Mouse (Mus musculus): ENCODE results near the gene Ttc23. TPM values are rescaled to one million over a fixed set of nuclear protein-coding genes. Genes with fewer than 3 reads are reported as not detected.
A peak's percentile ranks its signal among the peaks of the same experiment; 100 is the strongest.

The Ttc23 gene
- polyA plus RNA-seq, 1 experiment from 2014 or later = 33.0 TPM

DNA sequence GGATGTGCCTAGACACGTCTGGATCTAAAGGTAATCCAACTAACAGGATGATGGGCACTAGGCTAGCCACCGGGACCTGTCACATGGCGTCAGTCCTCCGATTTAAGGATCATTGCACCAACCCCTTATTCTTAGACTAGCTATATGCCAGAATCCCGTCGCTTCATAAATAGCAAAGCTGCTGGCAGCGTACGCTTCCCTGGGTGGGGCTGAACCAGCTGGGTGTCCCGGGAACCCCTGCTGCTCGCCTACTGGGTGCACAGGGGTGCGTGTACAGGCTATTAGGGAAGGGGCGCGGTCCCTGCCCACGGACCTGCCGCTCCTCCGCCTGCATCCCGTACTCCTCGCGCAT, 111.3 kb downstream of the Ttc23 start:
- Histone ChIP-seq H3K4me1 (peaks cover 13% of the 10 kb centered on the region), H3K27me3 (replicated peaks) (peaks cover 10% of the 10 kb centered on the region; the same call in 1 of the 2 replicates), H3K4me3 (replicated peaks) (peak overlapping the region; percentile 62), H3K4me2 (peak overlapping the region; percentile 100), H3K36me3 (no peaks in the 10 kb centered on the region), H3K9ac (peak overlapping the region; percentile 33), H3K27ac (0 out of 2 replicates have a peak overlapping the region, but pooled peaks have one; percentile 71), H3K9me3 (no peaks in the 10 kb centered on the region)
- under 1% methylated on average over 19 of the region's 19 CpGs for WGBS
- no peak for ATAC-seq (ENCODE audit: insufficient read depth, low FRiP score, low read depth)

DNA sequence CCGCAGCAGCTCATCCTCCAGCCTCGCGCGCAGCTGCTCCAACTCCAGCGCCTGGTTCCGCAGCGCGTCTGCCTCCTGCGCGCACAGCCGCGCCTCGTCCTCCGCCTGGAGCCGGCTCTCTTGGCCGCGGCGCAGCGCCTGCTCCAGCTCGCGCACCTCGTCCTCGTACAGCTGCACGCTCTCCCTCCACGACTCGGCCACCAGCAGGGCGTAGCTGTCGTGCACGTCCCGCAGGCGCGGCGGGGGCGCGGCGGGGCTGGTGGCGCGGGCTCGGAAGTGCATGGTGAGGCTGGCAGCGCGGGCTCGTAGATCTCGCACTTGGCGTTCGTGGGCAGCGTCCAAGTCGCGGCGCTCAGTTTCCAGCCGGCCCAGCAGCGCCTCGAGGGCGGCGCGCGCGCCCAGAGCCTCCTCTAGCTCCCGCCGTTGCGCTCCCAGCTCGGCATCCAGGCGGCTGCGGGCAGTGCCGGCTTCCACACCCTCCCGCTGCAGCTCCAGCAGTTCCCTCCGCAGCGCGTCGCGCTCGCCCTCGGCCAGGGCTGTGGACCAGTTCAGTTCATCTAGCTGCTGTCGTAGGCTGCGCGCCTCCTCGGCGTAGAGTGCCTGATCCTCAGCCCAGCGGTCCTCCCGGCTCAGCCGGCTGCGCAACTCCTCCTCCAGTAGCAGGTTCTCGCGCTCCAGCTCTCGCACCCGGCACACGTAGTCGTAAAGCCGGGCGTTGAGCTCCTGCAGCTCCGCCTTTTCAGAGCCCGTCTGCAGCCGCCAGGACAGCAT, 111.8 kb downstream of the Ttc23 start:
- no peaks in the 10 kb centered on the region for H3K36me3 ChIP-seq
- H3K4me1 ChIP-seq = peaks cover 13% of the 10 kb centered on the region
- peak overlapping the region; percentile 33 for H3K9ac ChIP-seq
- peak; percentile 72 for ATAC-seq (ENCODE audit: insufficient read depth, low FRiP score, low read depth)
- H3K4me2 ChIP-seq = peak overlapping the region; percentile 100
- under 1% methylated on average over 91 of the region's 92 CpGs for WGBS
- H3K27me3 ChIP-seq (replicated peaks) = peaks cover 10% of the 10 kb centered on the region; the same call in 1 of the 2 replicates
- no peaks in the 10 kb centered on the region for H3K9me3 ChIP-seq
- peak overlapping the region; percentile 62 for H3K4me3 ChIP-seq (replicated peaks)
- H3K27ac ChIP-seq = peak overlapping the region; percentile 71; the same call in 1 of the 2 replicates

DNA sequence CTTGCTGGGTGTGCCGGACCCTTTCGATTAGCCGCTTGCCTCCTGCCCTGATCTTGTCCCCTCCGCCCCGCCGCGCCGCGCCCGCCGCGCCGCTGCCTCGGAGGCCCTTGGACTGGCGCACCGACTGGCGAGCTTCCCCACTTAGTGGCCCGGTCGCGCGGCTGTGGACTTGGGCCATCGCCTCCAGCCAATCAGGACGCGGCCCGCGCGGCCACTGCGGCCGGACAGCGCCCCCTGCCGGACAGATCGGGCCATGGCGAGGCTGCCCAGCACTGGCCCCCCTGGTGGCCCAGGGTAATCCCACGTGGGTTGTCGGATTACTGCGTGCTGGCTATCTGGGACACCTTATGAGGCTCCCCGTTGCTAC, 112.4 kb downstream of the Ttc23 start, which contains the start of gene Synm:
Synm (minus strand) TSS at position 114 of the 367 bp plus-strand sequence.
- Histone ChIP-seq H3K27me3 (replicated peaks) (peaks cover 10% of the 10 kb centered on the region; the same call in 1 of the 2 replicates), H3K4me1 (peaks cover 13% of the 10 kb centered on the region), H3K9ac (peak within 1 kb of the TSS; percentile 33), H3K4me2 (peak within 1 kb of the TSS; percentile 100), H3K27ac (peak within 1 kb of the TSS; percentile 71; the same call in 1 of the 2 replicates), H3K4me3 (replicated peaks) (peak within 1 kb of the TSS; percentile 62), H3K9me3 (no peaks in the 10 kb centered on the region), H3K36me3 (no peaks in the 10 kb centered on the region)
- WGBS = 0% methylated on average over 34 of the region's 37 CpGs
- ATAC-seq (ENCODE audit: insufficient read depth, low FRiP score, low read depth) = peak; percentile 90

GRCm38 (mm10) chr7:67763625-67764024, 116.4 kb downstream of the Ttc23 start:
- H3K4me3 ChIP-seq (replicated peaks) = no peak overlapping the region
- no peaks in the 10 kb centered on the region for H3K9me3 ChIP-seq
- no peak overlapping the region for H3K27ac ChIP-seq
- H3K4me2 ChIP-seq = no peak overlapping the region
- no peak for ATAC-seq (ENCODE audit: insufficient read depth, low FRiP score, low read depth)
- peaks cover 8% of the 10 kb centered on the region; the same call in 1 of the 2 replicates for H3K27me3 ChIP-seq (replicated peaks)
- no peak overlapping the region for H3K9ac ChIP-seq
- peaks cover 11% of the 10 kb centered on the region for H3K4me1 ChIP-seq
- WGBS = 43% methylated on average over 3 of the region's 3 CpGs
- no peaks in the 10 kb centered on the region for H3K36me3 ChIP-seq

- H3K27ac ChIP-seq = no peak overlapping the region
- no peaks in the 10 kb centered on the region for H3K4me1 ChIP-seq
- WGBS = 66% methylated on average over 3 of the region's 3 CpGs
- no peaks in the 10 kb centered on the region for H3K27me3 ChIP-seq (replicated peaks)
- no peak for ATAC-seq (ENCODE audit: insufficient read depth, low FRiP score, low read depth)
- no peak overlapping the region for H3K4me3 ChIP-seq (replicated peaks)
- H3K9me3 ChIP-seq = no peaks in the 10 kb centered on the region
- no peaks in the 10 kb centered on the region for H3K36me3 ChIP-seq
- H3K9ac ChIP-seq = no peak overlapping the region
- no peak overlapping the region for H3K4me2 ChIP-seq
These were observed 120.9 kb downstream of the Ttc23 start for GRCm38 (mm10) chr7:67768125-67768524.

DNA sequence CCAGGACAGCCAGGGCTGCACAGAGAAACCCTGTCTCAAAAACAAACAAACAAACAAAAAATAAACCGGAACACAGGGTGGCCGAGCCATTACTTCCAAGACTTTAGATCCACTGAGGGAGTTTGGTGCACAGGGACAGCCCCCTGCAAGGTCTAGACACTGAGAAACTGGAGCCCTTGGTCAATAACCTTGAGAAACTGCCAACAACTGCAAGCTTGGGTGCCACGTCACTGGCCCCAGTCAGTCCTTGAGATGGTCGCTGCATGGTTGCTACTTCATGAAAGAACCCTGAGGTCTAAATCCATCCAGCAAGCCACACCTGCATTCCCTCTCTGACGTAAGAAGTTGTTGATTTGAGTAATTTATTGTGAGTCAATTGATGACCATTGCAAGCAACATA, 122.3 kb downstream of the Ttc23 start:
- no peak overlapping the region for H3K4me2 ChIP-seq
- no peaks in the 10 kb centered on the region for H3K4me1 ChIP-seq
- WGBS = 90% methylated on average over 5 of the region's 5 CpGs
- no peak overlapping the region for H3K27ac ChIP-seq
- H3K9me3 ChIP-seq = no peaks in the 10 kb centered on the region
- H3K4me3 ChIP-seq (replicated peaks) = no peak overlapping the region
- no peaks in the 10 kb centered on the region for H3K36me3 ChIP-seq
- no peak for ATAC-seq (ENCODE audit: insufficient read depth, low FRiP score, low read depth)
- no peaks in the 10 kb centered on the region for H3K27me3 ChIP-seq (replicated peaks)
- no peak overlapping the region for H3K9ac ChIP-seq

GRCm38 (mm10) chr7:67772231-67772630, 125.0 kb downstream of the Ttc23 start:
- no peaks in the 10 kb centered on the region for H3K36me3 ChIP-seq
- 83% methylated on average over 9 of the region's 9 CpGs for WGBS
- H3K27ac ChIP-seq = no peak overlapping the region

DNA sequence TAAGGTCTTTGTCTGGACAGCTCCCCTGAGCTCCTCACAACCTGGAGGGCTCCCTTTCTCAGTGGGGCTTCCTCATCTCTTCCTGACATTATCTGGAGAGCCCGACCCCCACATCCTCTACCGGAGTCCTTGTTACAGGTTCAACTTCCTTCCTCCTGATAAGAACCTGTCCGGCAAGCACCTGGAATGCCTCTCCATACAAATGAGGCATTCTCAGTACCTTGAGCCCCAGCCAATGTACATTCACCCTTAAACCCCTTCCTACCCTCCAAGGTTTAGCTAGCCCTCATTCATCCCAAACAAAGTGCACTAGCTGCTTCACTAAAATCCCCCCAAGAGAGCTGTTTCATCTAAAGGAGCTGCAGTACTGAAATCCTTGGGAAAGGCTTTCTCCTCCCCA, 128.4 kb downstream of the Ttc23 start:
- Histone ChIP-seq H3K36me3 (no peaks in the 10 kb centered on the region), H3K27me3 (replicated peaks) (no peaks in the 10 kb centered on the region), H3K9me3 (no peaks in the 10 kb centered on the region), H3K4me1 (0 out of 2 replicates have a peak, but pooled peaks cover 3% of the 10 kb centered on the region), H3K9ac (no peak overlapping the region), H3K4me2 (no peak overlapping the region), H3K27ac (no peak overlapping the region), H3K4me3 (replicated peaks) (no peak overlapping the region)
- no peak for ATAC-seq (ENCODE audit: insufficient read depth, low FRiP score, low read depth)
- 42% methylated on average over 3 of the region's 3 CpGs for WGBS

More at GRCm38 (mm10) chr7:67772231-67772630, 125.0 kb downstream of the Ttc23 start:
- H3K4me3 ChIP-seq (replicated peaks) = no peak overlapping the region
- no peaks in the 10 kb centered on the region for H3K27me3 ChIP-seq (replicated peaks)
- H3K4me2 ChIP-seq = no peak overlapping the region
- no peak for ATAC-seq (ENCODE audit: insufficient read depth, low FRiP score, low read depth)
- no peaks in the 10 kb centered on the region for H3K9me3 ChIP-seq
- no peak overlapping the region for H3K9ac ChIP-seq
- H3K4me1 ChIP-seq = 0 out of 2 replicates have a peak, but pooled peaks cover 3% of the 10 kb centered on the region

- Histone ChIP-seq H3K9me3 (no peaks in the 10 kb centered on the region), H3K36me3 (no peaks in the 10 kb centered on the region), H3K4me3 (replicated peaks) (no peak overlapping the region), H3K9ac (no peak overlapping the region), H3K4me2 (no peak overlapping the region), H3K27me3 (replicated peaks) (no peaks in the 10 kb centered on the region), H3K4me1 (0 out of 2 replicates have a peak, but pooled peaks cover 3% of the 10 kb centered on the region), H3K27ac (no peak overlapping the region)
- no peak for ATAC-seq (ENCODE audit: insufficient read depth, low FRiP score, low read depth)
- WGBS = 54% methylated on average over 12 of the region's 12 CpGs
These were observed 129.6 kb downstream of the Ttc23 start for GRCm38 (mm10) chr7:67776636-67777305.

- Histone ChIP-seq H3K27ac (no peak overlapping the region), H3K9ac (no peak overlapping the region), H3K4me3 (replicated peaks) (no peak overlapping the region), H3K9me3 (no peaks in the 10 kb centered on the region), H3K4me2 (no peak overlapping the region), H3K36me3 (no peaks in the 10 kb centered on the region), H3K4me1 (0 out of 2 replicates have a peak, but pooled peaks cover 3% of the 10 kb centered on the region), H3K27me3 (replicated peaks) (no peaks in the 10 kb centered on the region)
- WGBS = 69% methylated on average over 2 of the region's 2 CpGs
- no peak for ATAC-seq (ENCODE audit: insufficient read depth, low FRiP score, low read depth)
These were observed 140.7 kb downstream of the Ttc23 start for GRCm38 (mm10) chr7:67787861-67788260.

DNA sequence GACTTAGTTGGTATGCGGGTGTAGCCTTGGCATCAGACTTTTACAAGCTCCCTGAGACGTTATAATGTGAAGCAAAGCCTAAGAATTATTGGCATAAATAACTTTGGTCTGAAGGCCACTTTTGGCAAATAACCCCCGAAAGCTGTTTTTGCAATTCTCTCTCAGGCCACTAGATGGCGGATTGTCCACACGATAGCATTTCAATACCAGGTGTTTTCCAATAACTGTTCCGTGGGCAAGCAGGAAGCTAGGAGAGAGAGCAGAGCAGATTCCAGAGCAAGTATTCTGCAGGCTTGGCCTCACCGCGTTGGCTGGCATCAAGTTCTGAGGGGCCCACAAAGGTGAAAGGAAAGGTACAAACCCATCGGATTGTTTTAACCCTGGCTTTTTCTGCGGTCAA, 141.5 kb downstream of the Ttc23 start:
- Histone ChIP-seq H3K4me3 (replicated peaks) (no peak overlapping the region), H3K27me3 (replicated peaks) (no peaks in the 10 kb centered on the region), H3K9ac (no peak overlapping the region), H3K4me2 (no peak overlapping the region), H3K36me3 (no peaks in the 10 kb centered on the region), H3K4me1 (0 out of 2 replicates have a peak, but pooled peaks cover 3% of the 10 kb centered on the region), H3K9me3 (no peaks in the 10 kb centered on the region), H3K27ac (no peak overlapping the region)
- no peak for ATAC-seq (ENCODE audit: insufficient read depth, low FRiP score, low read depth)
- WGBS = 11% methylated on average over 10 of the region's 10 CpGs

DNA sequence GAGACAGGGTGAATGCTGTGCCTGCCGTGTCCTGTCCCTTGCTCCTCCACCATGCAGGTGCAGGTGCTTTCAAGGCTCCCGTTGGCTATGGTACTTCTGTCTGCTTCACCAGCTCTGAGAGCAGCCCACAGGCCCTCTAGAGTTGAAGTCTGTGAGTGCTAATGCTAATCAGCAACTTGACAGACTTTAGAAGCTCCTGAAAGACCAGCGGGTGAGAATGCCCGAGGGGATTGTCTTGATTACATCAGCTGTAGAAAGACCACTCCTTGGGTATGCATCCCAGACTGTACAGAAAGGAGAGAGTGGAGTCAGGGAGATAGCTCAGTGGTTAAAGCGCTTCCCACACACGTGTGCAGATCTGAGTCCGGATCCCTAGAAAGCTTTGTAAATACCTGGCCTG, 144.0 kb downstream of the Ttc23 start:
- H3K4me1 ChIP-seq = 0 out of 2 replicates have a peak, but pooled peaks cover 3% of the 10 kb centered on the region
- no peak overlapping the region for H3K27ac ChIP-seq
- no peaks in the 10 kb centered on the region for H3K9me3 ChIP-seq
- no peaks in the 10 kb centered on the region for H3K27me3 ChIP-seq (replicated peaks)
- WGBS = 61% methylated on average over 7 of the region's 7 CpGs
- no peak overlapping the region for H3K4me3 ChIP-seq (replicated peaks)
- no peak overlapping the region for H3K9ac ChIP-seq
- ATAC-seq (ENCODE audit: insufficient read depth, low FRiP score, low read depth) = no peak
- no peaks in the 10 kb centered on the region for H3K36me3 ChIP-seq
- no peak overlapping the region for H3K4me2 ChIP-seq

Data from stomach, embryonic 15.5 days (tissue).